37 mouse cellular contexts compared by ENCODE assay signal in the genomic region with DNA sequence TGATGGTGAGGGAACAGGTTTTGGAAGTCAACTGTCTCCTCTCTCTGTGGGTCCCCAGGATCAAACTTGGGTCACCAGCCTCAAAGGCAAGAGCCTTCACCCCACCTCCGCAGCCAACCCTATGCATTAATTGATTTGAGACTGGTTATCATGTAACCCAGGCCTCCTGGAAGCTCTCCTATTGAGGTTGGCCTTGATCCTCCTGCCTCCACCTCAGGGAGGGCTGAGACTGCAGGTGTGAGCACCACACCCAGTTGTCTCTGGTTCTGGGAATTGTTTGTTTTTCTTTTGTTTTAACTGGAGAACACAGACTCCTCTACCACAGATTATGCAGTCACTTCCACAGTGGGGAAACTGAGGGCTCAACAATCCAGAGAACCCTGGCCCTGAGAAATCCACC. TPM values are rescaled to one million over a fixed set of nuclear protein-coding genes. Genes with fewer than 3 reads are reported as not detected.
"Had no signal": no experiment of that assay in that cellular context is flagged by ENCODE, and none has a peak within 500 bp of the region (broad histone marks: within the 10 kb centered on the region; RNA-seq: fewer than 3 reads in every experiment).

No protein-coding gene starts in this region.

- ATAC-seq: hindbrain, embryonic 16.5 days; hindbrain, postnatal 0 days; inflammation-experienced regulatory T-cells, adult 6 months; intestine, embryonic 15.5 days; intestine, embryonic 16.5 days; intestine, postnatal 0 days had no signal

- H3K36me3 ChIP-seq: heart, embryonic 15.5 days; hindbrain, embryonic 15.5 days; kidney, embryonic 15.5 days had no signal

- H3K4me3 ChIP-seq: heart, embryonic 12.5 days; heart, embryonic 13.5 days; heart, embryonic 15.5 days; hindbrain, embryonic 10.5 days; hindbrain, embryonic 12.5 days; hindbrain, embryonic 13.5 days; hindbrain, embryonic 15.5 days; intestine, embryonic 15.5 days; kidney, embryonic 15.5 days; layer of hippocampus, adult 2 months; left cerebral cortex, adult 2 months had no signal

- H3K27me3 ChIP-seq: heart, embryonic 15.5 days; intestine, embryonic 15.5 days had no signal

- H3K27ac ChIP-seq: heart, embryonic 13.5 days; heart, embryonic 15.5 days; hindbrain, embryonic 10.5 days; hindbrain, embryonic 12.5 days; hindbrain, embryonic 13.5 days; hindbrain, embryonic 15.5 days; hindbrain, postnatal 0 days; intestine, embryonic 15.5 days; kidney, embryonic 15.5 days; kidney, postnatal 0 days; layer of hippocampus, adult 2 months; left cerebral cortex, adult 2 months had no signal

- DNase-seq: heart, postnatal 10 days; heart, postnatal 36 days; heart, postnatal 4 days; kidney, adult 11 months; kidney, adult 18-20 months; kidney, adult 2 months; kidney, adult 8-10 months; kidney, adult 9 months; kidney, postnatal 10 days; kidney, postnatal 14 days; kidney, postnatal 25 days; kidney, postnatal 36 days; kidney, postnatal 4 days; layer of hippocampus, adult 9-11 months; layer of hippocampus, postnatal 36 days had no signal

- H3K4me2 ChIP-seq: heart, embryonic 11.5 days; heart, embryonic 12.5 days; heart, embryonic 13.5 days; heart, embryonic 15.5 days; hindbrain, embryonic 12.5 days; hindbrain, embryonic 13.5 days; hindbrain, embryonic 15.5 days; intestine, embryonic 15.5 days; kidney, embryonic 15.5 days had no signal

- H3K9me3 ChIP-seq: heart, embryonic 12.5 days; heart, embryonic 13.5 days; heart, embryonic 15.5 days; hindbrain, embryonic 10.5 days; hindbrain, embryonic 12.5 days; hindbrain, embryonic 13.5 days; hindbrain, embryonic 15.5 days; intestine, embryonic 15.5 days; kidney, embryonic 15.5 days had no signal

- H3K9ac ChIP-seq: heart, embryonic 12.5 days; heart, embryonic 13.5 days; heart, embryonic 15.5 days; hindbrain, embryonic 12.5 days; hindbrain, embryonic 13.5 days; hindbrain, embryonic 15.5 days; intestine, embryonic 15.5 days; kidney, embryonic 15.5 days had no signal

RNA-seq across cellular contexts. Expression of a gene that starts 2.6 kb away (rescaled TPM):
- polyA plus RNA-seq: inflammation-experienced regulatory T-cells, adult 6 months had no signal

RNA-seq across cellular contexts. Expression of a gene that starts 55.9 kb away (rescaled TPM):
- total RNA-seq: layer of hippocampus, adult 18-20 months; layer of hippocampus, adult 2 months; layer of hippocampus, postnatal 14 days; layer of hippocampus, postnatal 25 days; left cerebral cortex, adult 2 months had no signal
- polyA plus RNA-seq: hindbrain, embryonic 10.5 days; hindbrain, embryonic 11.5 days had no signal
